Mouse (Mus musculus): ENCODE data around the gene Klhl29.

Klhl29 gene

DNA sequence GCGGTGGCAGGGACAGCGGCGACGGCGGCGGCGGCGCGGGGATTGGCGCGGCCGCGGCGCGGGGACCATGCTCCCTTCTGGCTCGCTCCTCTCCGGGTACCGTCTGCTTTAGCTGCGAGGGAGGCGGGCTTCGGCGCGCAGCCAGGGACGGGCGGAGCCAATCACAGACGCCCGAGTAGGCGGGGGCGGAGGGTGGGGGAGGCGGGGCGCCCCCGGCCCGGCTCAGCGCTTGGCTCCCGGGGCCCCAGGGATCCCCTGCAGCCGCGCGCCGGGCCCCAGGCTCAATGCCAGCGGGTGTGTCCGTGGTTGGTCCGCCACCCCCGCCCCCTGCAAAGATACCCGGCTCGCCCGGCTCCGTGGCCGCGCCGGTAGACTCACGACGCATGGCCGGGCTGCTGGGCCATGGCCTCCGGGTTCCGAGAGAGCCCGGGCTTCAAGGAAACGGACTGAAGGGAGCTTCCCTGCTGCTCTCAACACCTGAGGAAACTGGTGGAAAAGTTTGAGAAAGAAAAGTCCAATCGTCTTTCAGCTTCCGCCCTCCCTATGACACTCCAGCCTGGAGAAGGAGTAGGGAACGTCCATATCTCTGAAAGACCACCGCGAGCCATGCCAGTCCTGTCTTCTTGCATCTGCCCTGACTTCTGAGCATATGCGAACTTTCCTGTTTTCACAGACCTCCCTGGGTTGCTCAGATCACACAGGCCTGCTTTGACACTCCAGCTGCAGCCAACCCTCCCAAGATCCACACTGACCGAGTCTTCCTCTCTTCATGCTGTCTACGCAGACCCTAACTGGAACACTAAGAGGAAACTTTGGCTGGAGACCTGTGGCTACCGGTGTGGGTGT, at the start of gene Klhl29:
TSS of gene Klhl29 (minus strand) at position 67 of the 846 bp plus-strand sequence.
- DNase-seq (ENCODE audit: low spot score) = peak; percentile 84

DNA sequence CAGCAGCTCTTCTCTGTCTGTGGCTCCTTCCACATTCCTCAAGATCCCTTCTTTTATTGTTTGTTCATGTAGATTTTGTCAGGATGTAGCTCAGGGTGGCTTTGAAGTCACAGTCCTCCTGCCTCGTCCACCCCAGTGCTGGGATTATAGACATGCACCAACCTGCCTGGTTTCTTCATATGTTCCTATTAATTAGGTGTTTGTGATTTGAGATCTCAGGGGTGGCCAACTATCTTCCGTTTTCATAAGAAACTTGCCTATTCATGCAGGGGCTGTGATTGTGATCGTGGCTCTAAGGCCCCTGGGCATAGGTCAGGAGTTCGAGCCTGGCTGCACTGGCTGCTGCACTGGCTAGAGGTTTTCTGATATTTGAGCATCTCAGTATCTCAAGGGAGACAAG, 49.8 kb upstream of the Klhl29 start:
- no peak for DNase-seq (ENCODE audit: low spot score)

DNA sequence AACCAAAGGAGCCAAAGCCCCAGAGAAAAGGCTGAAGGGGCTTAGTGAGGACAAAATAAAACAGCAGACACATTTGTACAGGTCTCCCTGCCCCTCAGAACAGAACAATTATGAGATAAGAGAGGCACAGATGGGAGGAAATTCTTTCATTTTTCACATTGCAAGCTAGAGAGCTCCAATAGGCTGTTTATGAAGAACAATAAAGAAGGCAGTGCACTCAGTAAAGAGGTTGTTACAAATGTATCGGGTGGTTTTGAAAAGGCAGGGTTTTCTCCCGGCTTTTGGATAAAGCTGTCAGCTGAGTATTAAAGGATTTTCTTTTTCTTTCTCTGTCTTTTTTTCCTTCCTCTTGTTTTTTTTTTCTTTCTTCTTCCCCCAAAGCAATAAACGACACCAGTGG, 40.3 kb upstream of the Klhl29 start:
- no peak for DNase-seq (ENCODE audit: low spot score)

DNA sequence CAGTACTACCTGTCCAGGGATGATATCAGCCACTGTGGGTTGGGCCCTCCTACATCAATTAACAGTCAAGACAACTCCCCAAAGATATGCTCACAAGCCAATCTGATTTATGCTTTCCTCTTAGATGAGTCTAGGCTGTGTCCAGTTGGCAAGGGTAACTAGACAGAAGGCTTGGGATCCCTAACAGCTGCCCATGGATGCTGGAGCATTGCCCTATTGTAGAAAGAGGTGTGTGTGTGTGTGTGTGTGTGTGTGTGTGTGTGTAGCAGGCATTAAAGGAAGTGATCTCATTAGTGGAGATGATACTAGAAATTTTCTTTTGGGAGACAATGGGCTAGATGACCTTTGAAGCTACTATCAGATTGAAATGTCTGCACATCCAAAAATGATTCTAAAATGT, 38.5 kb upstream of the Klhl29 start:
- no peak for DNase-seq (ENCODE audit: low spot score)

DNA sequence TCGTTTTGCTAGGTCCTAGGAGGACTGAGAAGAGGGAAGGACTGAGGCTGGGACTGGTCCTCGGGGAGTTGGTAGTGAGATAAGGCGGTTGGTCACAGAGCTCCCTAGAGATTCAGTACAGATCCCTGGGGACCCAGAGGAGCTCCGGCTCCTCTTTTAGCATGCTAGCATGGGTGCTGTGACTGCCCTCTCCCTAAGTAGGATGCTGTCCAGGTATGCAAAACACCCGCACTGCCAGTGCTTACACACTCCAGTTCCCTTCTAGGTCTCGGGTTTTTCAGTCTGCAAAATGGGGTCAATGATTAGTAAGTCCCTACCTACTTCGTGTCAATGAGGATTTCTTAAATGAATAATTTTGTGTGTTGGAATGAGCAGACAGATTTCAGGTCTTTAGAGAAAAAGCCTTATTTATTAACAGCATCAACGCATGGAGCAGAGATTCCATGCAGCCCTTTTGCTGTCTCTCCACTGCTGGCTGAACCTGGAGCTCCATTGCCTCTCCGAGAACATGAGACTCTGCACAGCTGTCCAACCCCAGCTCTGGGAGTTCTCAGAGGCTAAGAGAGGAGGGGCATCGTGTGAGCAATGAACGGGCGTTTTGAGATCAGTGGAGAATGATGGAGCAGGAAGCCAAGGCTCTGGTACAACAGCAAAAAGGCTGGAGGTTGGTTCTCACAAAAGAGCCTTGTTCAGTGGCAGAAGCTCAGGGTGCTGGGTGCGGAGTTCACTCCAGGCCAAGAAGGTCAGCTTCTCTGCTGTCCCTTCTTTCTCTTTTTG, 36.5 kb upstream of the Klhl29 start:
- DNase-seq (ENCODE audit: low spot score) = peak; percentile 23

DNA sequence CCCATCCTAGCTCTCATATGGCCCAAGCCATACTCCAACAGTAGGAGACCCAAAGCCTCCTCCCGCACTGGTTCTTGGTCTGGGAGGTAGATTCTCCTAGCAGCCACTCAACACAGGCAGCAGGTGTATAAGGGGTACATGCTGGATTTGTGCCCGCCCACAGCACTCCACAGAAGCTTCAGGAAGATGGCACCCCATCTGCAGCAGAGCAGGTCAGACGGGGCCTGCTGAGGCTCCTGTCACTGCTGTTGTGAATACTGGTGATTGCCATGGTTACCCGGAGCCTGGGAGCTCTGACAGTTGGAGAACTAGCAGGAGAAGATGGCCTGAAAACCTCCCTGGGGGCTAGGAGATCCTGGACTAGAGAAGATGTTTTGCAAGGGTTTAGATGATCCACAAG, 35.9 kb upstream of the Klhl29 start:
- DNase-seq (ENCODE audit: low spot score) = peak; percentile 42

DNA sequence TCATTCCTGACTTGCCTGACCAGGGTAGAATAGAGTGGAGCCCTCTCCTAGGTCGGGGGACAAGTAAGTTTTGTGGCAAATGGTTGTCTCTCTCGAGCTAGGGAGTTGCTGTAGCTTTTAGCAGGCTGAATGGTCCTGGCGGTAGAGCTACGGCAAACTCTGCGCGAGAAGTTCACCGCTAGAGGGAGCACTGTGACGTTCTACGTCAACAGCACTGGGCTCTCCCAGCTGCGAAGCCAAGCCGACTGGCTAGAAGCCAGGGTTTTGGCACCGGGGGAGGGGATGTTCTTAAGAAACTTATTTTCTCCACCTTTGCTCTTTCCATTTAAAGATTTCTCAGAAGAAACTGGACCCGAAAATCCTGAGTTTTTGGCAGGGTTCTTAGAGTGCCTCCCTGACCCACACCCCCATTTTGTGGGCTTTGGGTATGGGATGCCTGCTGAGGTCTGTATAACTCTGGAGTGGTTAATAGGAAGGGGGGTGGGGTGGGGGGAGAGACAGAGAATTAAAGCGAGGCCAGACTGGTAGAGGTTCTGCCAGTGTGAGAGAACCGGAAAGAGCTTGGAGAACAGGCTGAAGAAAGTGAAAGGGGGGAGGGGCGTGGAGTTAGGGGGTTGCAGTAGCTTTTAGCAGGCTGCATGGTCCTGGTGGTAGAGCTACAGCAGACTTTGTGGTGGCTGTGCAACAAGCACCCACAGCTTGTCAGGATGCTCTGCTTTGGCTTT, 35.1 kb upstream of the Klhl29 start:
- peak; percentile 91 for DNase-seq (ENCODE audit: low spot score)

DNA sequence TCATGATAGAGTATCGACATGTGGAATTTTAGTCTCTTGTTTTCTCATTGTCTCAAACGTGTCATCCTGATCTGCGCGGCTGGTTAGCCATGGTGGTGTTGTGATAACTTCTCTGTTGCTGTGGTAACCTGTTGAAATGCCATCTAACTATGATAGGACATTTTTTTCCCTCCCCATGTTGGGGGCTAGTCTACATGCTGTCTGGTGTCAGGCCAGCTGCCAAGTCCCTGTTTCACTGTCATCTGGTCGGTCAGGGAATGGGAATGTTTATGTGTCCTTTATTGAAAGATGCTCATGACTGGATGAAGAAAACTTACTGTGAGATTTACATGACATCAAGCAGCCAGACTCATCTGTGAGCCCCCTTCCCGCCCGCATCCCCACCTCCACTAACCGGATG, 31.7 kb upstream of the Klhl29 start:
- DNase-seq (ENCODE audit: low spot score) = peak; percentile 29

DNA sequence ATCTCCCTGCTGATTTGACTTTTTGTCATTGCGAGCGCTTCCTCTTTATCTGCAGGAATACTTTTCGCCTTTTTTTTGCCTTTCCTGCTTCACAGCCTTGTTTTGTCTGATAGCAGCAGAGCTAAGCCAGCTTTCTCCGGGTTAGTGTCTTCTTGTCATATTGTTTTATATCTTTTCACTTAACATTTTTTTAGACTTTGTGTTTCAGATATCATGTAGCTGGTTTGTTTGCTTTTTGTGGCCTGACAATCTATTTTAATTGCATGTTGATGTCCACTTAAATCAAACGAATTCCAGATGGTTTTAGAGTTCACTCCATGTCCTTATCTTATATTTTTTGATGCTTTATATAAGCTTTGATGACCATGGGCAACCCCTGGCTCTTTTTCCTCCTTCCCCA, 21.9 kb upstream of the Klhl29 start:
- no peak for DNase-seq (ENCODE audit: low spot score)

DNA sequence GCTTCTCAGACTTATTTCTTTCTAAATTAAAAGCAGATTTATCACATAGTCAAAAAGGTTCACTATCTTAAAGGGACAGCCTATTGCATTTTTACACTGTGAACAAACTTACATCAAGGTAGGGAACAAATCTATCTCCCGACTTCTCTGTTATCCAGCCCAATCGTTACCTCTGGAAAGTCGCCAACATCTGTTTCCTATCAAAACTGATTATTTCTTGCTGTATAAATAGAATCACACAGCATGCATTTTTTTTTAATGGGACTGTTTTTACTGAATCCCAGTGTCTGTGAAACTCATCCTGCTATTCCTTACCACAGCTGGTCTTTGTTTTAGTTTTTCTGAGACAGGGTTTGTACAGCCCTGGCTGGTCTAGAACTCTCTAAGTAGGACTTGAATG, 19.7 kb upstream of the Klhl29 start:
- DNase-seq (ENCODE audit: low spot score) = no peak

DNA sequence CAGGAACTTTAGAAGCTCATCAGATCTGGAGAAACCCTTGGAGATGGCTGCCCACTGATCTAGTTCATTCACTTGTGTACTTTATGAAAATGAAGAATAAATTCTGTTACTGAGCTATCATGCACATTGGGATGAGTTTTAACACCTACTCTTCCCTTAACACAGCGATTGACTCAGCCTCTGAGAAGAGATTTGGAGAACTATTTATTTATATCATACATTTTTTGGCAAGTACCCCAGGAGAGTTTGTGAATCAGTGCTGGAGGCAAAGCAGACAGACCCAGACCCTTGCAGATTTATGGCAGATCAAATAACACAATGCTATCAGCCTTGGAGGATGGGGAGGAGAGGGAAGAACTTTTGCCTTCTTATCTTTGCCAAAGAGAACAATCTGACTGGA, 11.6 kb upstream of the Klhl29 start:
- DNase-seq (ENCODE audit: low spot score) = no peak

DNA sequence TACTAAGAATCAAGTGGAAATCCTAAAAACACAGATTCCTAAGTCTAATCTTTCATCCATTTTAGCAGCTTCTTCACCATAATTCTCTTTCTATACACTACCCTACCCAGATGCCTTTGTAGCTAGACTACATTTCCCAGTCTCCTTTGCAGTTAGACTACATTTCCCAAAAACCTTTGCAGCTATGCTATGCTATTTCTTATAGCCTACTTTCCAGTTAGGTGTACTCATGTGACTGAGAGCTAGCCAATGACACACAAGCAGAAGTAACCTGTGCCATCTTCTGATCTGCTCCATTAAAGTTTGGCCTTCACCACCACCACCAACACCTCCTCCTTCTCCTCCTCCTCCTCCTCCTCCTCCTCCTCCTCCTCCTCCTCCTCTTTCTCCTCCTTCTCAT, 11.2 kb upstream of the Klhl29 start:
- no peak for DNase-seq (ENCODE audit: low spot score)

DNA sequence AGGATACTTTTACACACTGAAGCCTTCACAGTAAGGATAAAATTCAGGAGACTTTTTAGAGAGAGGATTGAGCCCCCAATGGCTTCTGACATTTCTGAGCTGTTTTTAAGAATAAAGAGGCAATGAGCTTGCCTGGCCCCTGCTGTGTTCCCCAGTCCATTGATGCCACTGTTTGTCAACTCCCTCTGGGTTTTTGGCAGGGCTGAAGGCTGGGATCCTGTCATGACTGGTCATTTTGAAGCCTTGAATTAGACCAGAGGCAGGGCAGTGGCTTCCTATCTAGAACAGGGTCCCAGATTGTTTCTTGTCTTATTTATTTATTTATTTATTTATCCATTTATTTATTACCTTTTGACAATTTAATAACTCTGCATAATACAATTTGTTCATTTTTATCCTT, 6.2 kb upstream of the Klhl29 start:
- no peak for DNase-seq (ENCODE audit: low spot score)

DNA sequence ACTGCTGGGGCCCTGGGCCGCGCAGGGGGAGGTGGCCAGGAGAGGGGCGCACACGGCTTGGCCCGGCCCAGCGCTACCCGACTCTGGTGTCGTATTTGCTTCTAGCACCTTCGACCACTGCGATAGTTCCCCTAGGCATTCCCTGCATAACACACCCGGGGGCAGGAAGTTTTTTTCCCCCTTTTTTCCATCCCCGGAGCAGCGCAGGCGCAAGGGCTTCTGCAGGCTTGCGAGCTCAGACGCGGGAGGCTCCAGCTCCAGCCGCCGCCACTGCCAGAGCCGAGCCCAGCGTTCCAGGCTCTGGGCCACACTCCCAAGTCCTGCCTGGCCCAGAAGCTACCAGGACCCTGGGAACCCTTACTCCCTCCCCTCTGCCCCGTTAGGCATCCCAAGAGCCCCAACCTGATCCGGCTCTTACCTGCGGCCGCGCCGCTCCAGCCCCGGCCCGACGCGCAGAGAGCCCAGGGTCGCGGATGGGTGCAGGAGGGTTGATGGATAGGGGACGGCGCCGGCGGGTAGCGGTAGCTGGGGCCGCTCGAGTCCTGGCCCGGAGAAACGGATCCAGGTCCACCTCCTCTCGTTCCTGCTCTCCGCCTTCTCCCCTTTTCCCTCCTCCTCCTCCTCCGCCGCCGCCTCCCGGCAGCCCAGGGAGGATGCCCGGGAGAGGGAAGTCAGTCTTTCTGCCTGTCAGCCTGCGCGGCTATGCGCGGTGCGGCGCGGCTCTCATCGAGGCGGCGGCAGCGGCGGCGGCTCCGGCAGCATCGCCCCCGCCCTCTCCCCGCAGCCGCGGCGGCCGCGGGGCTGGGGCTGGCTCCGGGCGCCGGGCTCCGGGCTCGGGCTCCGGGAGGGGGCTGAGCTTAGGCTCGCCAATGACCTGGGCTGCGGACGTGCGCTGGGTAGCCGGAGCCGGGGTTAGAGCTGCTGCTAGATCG, 532 bp downstream of the Klhl29 start:
- peak; percentile 39 for DNase-seq (ENCODE audit: low spot score)

DNA sequence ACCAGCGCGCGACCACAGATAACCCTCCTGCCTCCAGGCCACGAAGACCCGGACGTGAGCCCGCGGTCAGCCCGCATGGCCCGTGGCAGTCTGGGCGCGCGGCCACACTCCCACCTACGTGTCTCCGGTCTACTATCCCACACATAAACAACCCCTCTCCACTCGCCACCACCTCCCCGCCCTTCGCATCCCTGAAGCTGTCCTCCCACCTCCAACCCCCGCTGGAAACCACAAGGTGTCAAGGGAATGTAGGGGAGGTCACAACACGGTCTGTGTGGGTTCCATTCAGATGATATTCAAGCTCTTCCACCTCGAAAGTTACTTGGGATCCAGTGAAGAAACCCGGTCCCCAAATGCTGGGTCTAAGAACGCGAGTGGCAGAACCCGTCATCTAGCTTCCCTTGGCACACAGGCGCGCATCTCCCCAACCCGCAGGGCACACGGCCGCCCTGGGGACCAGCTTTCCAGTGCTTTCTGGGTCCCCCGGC, 1.2 kb downstream of the Klhl29 start:
- DNase-seq (ENCODE audit: low spot score) = no peak

DNA sequence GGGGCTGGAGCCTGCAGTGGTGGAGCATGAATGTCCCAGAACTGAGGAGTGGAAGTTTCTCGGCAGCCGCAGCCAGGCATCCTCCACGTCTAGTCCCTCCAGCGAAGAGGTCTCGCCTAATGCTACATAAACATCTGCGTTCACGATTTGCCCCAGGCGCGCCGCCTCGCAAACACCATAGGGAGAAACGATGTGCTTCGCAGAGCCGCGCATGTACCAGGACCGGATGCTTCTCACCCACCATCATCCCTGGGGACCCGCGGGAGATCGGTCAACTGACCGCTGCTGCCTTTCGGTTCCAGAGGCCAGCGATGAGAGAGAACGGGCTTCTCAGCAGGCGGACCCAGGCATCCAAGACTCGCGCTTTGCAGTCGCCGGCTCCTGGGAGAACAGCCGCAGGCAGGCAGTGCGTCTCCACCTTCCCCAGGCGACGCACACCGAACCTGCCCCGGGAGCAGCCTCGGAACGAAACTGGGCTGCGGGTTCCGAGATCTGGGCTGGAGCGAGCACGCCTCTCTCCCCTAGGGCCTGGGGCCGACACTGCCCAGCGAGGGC, 1.8 kb downstream of the Klhl29 start:
- no peak for DNase-seq (ENCODE audit: low spot score)

DNA sequence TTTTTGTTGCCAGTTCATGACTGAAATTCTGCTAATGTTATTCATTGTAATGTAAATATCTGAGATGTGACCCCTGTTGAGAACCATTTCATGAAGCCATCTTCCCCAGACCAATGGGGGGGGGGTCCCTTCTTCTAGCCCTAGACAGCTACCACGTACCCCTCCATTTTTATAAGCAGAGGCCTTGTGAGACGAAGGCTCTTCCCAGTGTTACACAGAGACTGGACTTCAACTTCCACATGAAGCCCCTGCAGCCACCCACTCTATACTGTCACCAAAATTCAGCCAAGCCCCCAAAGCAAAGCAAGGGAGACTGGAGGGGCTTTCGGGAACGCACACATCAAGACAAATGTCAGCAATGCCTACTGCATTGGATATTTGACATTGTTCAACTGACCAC, 6.1 kb downstream of the Klhl29 start:
- no peak for DNase-seq (ENCODE audit: low spot score)

DNA sequence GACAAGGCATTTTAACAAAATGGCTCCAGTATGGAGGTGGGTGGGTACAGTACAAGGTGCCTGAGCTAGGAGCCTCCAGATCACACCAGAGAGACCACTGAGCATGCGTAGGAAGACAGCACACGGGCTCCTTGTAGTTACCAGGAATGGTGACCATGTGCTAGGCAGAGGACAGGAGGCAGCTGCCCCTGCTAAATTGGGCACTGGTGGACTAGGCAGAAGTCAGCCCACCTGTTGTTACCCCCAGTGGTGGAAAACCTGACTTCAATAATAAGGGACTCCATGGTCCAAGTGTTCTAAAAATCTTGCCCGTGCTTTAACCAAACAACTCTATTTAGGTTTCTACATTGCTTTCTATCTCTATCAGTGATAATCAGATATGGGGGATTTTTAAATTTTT, 10.6 kb downstream of the Klhl29 start:
- no peak for DNase-seq (ENCODE audit: low spot score)

DNA sequence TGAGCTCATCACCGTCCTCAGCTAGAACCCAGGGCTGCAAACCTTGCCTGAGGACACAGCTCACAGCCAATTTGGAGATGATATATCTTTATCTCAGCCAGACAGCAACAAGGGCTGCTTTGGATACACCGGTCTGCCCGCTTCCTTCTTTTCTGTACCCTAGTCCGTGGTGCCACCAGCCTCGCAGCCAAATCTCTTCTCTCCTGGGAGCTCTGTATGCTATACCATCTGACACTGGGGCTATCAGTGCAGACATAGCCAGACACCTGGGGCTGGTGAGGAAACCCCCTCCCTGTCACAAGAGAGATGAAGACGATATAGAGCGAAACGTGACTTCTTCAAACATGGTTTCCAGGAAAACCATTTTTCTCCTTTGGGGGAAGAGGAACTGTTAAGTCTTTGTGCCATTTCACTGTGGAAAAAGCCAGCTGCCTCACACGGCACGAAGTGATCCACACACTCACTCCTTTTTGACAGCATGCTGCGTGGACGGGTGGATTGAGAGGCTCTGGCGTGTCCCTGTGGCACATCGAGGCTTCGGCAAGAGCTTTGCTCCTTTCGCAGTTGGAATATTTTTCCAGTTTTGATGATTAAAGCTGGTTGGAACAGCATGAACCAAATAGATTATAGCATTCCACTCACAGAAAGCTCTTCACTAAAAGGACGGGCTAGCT, 11.4 kb downstream of the Klhl29 start:
- DNase-seq (ENCODE audit: low spot score) = no peak

DNA sequence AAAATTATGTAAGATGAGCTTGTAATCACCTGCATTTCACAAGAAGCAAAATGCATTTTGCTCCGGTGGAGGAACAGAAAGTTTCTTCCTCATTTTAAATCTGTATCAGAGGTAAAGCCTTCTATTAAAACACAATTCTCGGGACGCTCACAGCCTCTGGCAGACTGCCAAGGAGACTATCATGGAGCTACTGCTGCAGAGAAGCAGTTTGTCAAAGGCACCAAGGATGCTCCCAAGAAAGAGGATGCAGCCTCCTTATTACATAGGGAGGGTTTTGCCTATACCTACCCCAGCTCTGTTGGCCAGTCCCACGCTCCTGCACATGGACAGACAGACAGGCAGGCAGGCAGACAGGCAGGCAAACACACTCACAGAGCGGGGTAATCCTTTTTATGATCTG, 16.4 kb downstream of the Klhl29 start:
- peak; percentile 47 for DNase-seq (ENCODE audit: low spot score)

DNA sequence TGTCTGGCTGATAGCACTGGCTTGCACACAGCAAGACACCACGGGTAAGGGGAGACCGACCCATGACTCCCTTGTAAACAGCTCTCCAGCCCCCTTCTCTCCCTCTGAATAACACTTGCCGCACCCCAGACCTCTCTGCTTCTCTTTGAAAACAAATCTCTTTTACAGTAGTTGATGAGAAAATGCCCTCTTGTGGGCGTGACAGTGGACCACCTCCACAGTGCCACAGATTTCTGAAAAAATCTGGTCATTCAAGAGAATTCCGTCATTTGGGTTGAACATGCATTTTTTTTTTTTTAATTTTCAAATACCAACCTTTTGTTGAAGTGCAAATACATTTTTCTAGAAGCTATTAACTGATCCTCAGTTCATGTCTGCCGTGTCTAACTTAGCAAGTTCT, 17.0 kb downstream of the Klhl29 start:
- DNase-seq (ENCODE audit: low spot score) = no peak
